Mouse (Mus musculus) megakaryocyte progenitor cell, adult 5-6 weeks (primary cell): ENCODE measurements around the gene Prkab2. TPM values are rescaled to one million over a fixed set of nuclear protein-coding genes. Genes with fewer than 3 reads are reported as not detected.

Experiments
- ATAC-seq: replicated peaks from 2 replicates; pipeline ENCODE4 v1.8.0; 2016; ENCODE audit warnings: mild to moderate bottlenecking, moderate TSS enrichment, inconsistent platforms; ENCODE audit not compliant: poor library complexity
- total RNA-seq, 2 experiments: library from RNA; stranded (forward) in 1 of 2; stranded (reverse) in 1 of 2; fragments of 157-497, 149-512 nt in 1 of 2; fragments of 200-1000 nt in 1 of 2; gene quantifications; 2 replicates each; pipeline versions ENCODE4 v1.2.3 to v1.2.4; 2015 to 2017

Gene Prkab2
- total RNA-seq, 2 experiments from 2014 or later: 4.0 TPM

GRCm38 (mm10) chr3:97689289-97689688 lies 31.3 kb downstream of the Prkab2 start:
- ATAC-seq: no peak

DNA sequence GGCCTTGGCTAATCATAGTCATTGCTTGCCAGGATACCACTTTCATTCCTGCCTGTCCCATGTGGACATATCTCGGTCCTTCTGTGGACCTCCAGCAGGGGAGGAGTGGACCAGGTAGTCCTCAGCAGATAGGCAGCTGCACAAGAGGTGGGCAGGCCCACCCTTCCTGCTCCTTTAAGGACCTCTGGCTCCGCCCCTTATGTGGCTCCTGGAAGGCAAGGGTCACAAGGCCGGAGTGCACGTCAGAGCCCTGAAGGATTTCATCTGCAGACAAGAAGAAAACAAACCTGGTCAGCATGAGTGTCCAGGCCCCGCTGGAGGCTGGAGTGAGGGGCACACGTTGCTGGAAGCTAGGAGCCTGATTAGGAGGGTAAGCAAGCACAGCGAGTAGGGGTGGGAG lies 32.6 kb downstream of the Prkab2 start:
- ATAC-seq: no peak

DNA sequence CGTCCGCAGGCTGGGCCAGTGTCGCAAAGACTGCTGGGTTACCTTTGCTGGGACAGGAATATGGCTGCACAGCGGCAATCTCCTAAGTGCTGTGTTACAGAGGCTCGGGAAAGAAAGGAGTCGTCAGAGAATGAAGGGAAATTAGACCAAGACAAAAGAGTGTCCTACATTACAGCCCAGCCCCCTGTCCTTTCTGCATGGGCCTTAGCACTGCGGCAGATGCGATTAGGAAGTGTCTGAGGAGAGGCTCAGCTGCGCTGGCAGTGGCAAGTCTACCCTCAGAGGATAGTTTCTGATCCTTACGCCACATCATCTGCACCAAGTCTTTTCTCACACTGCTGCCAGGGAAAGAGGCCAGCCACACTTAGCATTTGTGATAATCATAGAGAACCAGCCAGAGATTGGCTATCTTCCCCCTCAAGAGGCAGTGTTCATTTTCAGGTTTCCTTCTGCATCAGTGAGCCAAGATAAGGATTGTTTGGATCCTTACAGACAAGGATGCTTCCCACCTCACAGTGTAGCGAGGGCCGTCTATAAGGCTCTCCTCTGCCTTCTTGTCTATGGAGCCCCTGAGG lies 33.5 kb downstream of the Prkab2 start:
- no peak for ATAC-seq

DNA sequence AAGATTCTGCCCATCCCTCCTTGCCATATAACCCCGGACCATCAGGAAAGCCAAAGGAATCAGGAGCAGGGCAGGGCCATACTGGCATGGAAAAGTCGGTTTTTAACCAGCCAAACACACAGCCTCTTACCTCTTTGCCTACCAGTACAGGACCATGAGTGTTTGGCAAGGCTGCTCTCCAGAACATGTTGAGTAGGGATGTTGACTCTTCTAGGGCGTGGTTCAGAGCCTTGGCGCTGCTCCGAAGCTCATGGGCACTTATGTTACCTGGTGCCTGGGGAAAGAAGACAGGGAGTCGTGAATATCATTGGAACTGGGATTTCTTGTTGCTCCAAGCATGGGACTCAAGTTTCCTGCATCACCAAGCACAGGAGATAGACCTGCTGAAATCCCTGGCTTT lies 35.8 kb downstream of the Prkab2 start:
- no peak for ATAC-seq

DNA sequence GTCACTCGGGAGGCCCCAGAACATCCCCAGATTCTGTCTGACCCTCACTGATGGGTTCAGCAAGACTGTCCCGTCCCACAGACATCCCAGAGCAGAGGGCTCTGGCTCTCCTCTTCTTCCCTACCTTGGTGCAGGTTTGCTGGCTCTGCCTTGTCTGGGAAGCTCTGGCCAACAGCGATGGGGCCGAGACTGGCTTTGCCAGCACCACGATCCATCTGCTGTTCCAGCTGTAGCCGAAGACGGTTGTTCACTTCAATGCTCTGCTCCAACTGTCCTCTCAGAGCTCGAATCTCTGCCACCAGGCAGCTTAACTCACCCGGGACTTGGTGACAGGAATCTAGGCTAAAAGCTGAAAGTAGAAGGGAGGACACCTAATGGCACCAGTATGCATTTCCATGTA lies 38.9 kb downstream of the Prkab2 start:
- ATAC-seq: no peak

DNA sequence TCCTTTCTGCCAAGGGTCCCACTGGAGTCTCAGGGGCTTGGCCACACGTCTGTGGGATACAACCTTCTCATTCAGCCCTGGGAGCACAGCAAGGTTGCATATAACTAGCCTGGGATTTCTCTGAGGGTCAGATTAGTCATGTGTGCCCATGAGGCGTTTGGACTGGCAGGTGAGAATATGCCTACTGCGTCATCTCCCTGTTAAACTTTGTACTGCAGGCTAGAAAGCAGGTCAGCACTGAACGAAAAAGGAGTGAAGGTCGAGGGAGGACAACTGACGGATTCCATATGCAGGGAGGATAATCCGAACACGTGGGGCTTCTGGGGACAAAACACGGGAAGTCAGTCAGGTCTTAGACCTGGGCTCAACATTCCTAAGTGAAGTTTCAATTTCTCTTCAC lies 39.3 kb downstream of the Prkab2 start:
- no peak for ATAC-seq

- no peak for ATAC-seq
Measured at GRCm38 (mm10) chr3:97699061-97699460, 41.1 kb downstream of the Prkab2 start.

- no peak for ATAC-seq
Measured at GRCm38 (mm10) chr3:97701198-97701597, 43.2 kb downstream of the Prkab2 start.

DNA sequence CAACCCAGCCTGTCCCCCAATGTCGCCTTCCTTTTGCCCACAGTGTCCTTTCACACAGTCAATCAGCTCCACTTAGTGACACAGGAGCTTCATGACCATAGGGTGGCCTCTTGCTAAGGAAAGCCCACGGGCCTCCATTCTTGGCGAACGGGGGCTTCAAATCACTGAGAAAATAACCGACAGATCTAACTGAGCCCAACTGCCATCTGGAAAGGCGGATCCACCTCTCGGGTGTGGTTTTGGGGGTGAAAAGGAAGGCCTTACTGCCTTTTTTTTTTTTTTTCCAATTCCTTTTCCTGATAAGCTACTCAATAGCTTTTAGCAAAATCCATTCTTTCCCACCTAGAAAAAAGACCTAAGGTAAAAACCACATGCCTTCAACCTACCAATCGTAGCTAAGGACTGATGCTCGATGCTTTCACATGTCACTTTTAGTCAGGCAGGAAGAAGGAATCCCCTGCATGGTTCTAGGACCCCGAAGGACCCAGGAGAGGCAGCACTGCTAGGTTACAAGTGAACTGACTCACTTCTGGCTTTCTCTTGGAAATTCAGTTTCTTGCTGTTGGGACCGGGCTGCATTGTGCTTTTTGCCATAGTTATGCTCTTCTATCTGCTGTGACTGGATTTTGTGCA lies 44.6 kb downstream of the Prkab2 start:
- no peak for ATAC-seq

- ATAC-seq: no peak
Measured at GRCm38 (mm10) chr3:97705508-97705907, 47.5 kb downstream of the Prkab2 start.

DNA sequence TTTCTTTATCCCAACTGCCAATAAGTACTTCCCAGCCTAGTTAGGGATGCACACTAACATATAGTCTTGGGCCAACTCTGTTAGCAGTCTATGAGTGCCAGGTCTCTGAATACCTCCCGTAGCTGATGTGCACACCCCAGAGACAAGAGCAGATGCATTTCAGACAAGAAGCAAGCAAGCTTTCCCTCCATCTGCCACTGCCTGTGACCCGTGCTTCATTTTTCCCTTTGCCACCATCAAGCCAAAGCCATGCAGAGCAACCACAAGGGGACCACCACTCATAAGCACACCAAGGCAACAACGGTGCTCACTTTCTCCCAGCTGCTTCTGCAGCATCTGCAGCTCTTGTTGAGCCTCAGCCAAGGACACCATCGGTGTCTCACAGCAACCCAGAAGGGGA lies 48.6 kb downstream of the Prkab2 start:
- ATAC-seq: no peak

- no peak for ATAC-seq
Measured at GRCm38 (mm10) chr3:97710134-97710533, 52.1 kb downstream of the Prkab2 start.

- no peak for ATAC-seq
Measured at GRCm38 (mm10) chr3:97710881-97711280, 52.9 kb downstream of the Prkab2 start.

GRCm38 (mm10) chr3:97715922-97716321 lies 57.9 kb downstream of the Prkab2 start:
- ATAC-seq: no peak

- no peak for ATAC-seq
Measured at GRCm38 (mm10) chr3:97719116-97719515, 61.1 kb downstream of the Prkab2 start.

Other genes with a start within 250 kb of the Prkab2 start
- not detected in 2 replicates for gene Olfr1402, start 236.2 kb upstream of the Prkab2 start, total RNA-seq (2015)
- gene Olfr1402, start 236.2 kb upstream of the Prkab2 start, total RNA-seq (2017): not detected in 2 replicates
- gene Chd1l, start 48.0 kb upstream of the Prkab2 start, total RNA-seq (2015): 21.1 and 21.3 TPM in 2 replicates
- 45.9 and 57.4 TPM in 2 replicates for gene Chd1l, start 48.0 kb upstream of the Prkab2 start, total RNA-seq (2017)
- 5.0 and 7.8 TPM in 2 replicates for gene Fmo5, start 29.4 kb upstream of the Prkab2 start, total RNA-seq (2015)
- gene Fmo5, start 29.4 kb upstream of the Prkab2 start, total RNA-seq (2017): 3.3 and 4.2 TPM in 2 replicates
- not detected in 2 replicates for gene Gm17651, start 16.5 kb downstream of the Prkab2 start, total RNA-seq (2015)
- gene Gm17651, start 16.5 kb downstream of the Prkab2 start, total RNA-seq (2017): not detected in 2 replicates
- gene Pde4dip, start 230.5 kb downstream of the Prkab2 start, total RNA-seq (2015): 4.7 and 4.8 TPM in 2 replicates
- 6.7 and 7.8 TPM in 2 replicates for gene Pde4dip, start 230.5 kb downstream of the Prkab2 start, total RNA-seq (2017)
- gene Sec22b, start 243.0 kb downstream of the Prkab2 start, total RNA-seq (2015): 108 and 136 TPM in 2 replicates
- gene Sec22b, start 243.0 kb downstream of the Prkab2 start, total RNA-seq (2017): 71.6 and 83.0 TPM in 2 replicates